34 mouse cellular contexts compared by ENCODE assay signal in the genomic region with DNA sequence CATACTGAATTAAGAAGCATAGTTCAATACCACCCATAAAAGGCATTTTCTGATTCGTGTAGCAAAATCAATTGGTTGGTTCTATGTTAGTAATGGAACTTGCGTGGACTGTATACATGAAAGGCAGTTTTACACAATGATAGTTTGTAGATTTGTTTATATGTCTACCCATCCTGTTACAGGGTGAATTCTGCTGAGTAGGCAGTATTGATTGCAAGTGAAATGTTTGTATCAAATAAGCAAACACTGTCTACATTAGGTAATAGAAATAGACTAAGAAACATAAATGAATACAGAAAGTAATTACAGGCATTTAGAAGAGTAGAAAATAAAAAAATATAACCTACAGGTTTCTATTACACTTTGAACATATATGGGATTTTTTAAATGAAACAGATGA.
"Had no signal": no experiment of that assay in that cellular context is flagged by ENCODE, and none has a peak within 500 bp of the region (broad histone marks: within the 10 kb centered on the region; RNA-seq: fewer than 3 reads in every experiment).

No protein-coding gene starts in this region.

- H3K4me3 ChIP-seq: heart, embryonic 12.5 days; heart, embryonic 13.5 days; heart, embryonic 15.5 days; hindbrain, embryonic 10.5 days; hindbrain, embryonic 13.5 days; hindbrain, embryonic 15.5 days; intestine, embryonic 15.5 days; kidney, embryonic 15.5 days; layer of hippocampus, adult 2 months; left cerebral cortex, adult 2 months had no signal

- H3K9ac ChIP-seq: heart, embryonic 12.5 days; heart, embryonic 13.5 days; heart, embryonic 15.5 days; hindbrain, embryonic 13.5 days; hindbrain, embryonic 14.5 days; hindbrain, embryonic 15.5 days; intestine, embryonic 15.5 days; kidney, embryonic 15.5 days had no signal

- ATAC-seq: hindbrain, embryonic 16.5 days; hindbrain, postnatal 0 days; inflammation-experienced regulatory T-cells, adult 6 months; intestine, embryonic 15.5 days; intestine, embryonic 16.5 days; intestine, postnatal 0 days had no signal

- H3K4me1 ChIP-seq: heart, embryonic 12.5 days; heart, embryonic 13.5 days; heart, embryonic 15.5 days; hindbrain, embryonic 10.5 days; hindbrain, embryonic 13.5 days; hindbrain, embryonic 15.5 days; intestine, embryonic 15.5 days; kidney, embryonic 15.5 days had no signal

- H3K27me3 ChIP-seq: heart, embryonic 12.5 days; heart, embryonic 13.5 days; heart, embryonic 15.5 days; hindbrain, embryonic 13.5 days; hindbrain, embryonic 15.5 days; intestine, embryonic 15.5 days; kidney, embryonic 15.5 days had no signal

- DNase-seq: heart, postnatal 10 days; heart, postnatal 14 days; heart, postnatal 36 days; heart, postnatal 4 days; kidney, adult 11 months; kidney, adult 18-20 months; kidney, adult 2 months; kidney, adult 8-10 months; kidney, adult 9 months; kidney, postnatal 10 days; kidney, postnatal 14 days; kidney, postnatal 25 days; kidney, postnatal 36 days; kidney, postnatal 4 days; layer of hippocampus, adult 9-11 months; layer of hippocampus, postnatal 36 days had no signal

- H3K36me3 ChIP-seq: heart, embryonic 12.5 days; heart, embryonic 13.5 days; heart, embryonic 15.5 days; hindbrain, embryonic 10.5 days; hindbrain, embryonic 13.5 days; hindbrain, embryonic 15.5 days; intestine, embryonic 15.5 days; kidney, embryonic 15.5 days had no signal

- H3K27ac ChIP-seq: heart, embryonic 13.5 days; heart, embryonic 15.5 days; hindbrain, embryonic 10.5 days; hindbrain, embryonic 13.5 days; hindbrain, embryonic 14.5 days; hindbrain, embryonic 15.5 days; hindbrain, postnatal 0 days; intestine, embryonic 15.5 days; kidney, embryonic 15.5 days; kidney, postnatal 0 days; layer of hippocampus, adult 2 months; left cerebral cortex, adult 2 months had no signal

- H3K9me3 ChIP-seq: heart, embryonic 13.5 days; heart, embryonic 15.5 days; hindbrain, embryonic 10.5 days; hindbrain, embryonic 13.5 days; hindbrain, embryonic 15.5 days; intestine, embryonic 15.5 days; kidney, embryonic 15.5 days had no signal

- H3K4me2 ChIP-seq: heart, embryonic 11.5 days; heart, embryonic 12.5 days; heart, embryonic 13.5 days; heart, embryonic 15.5 days; hindbrain, embryonic 13.5 days; hindbrain, embryonic 14.5 days; hindbrain, embryonic 15.5 days; intestine, embryonic 15.5 days; kidney, embryonic 15.5 days had no signal
